Mouse (Mus musculus) right cerebral cortex, adult 18-20 months (tissue): Measurements from ENCODE around the gene Srm.

Experiments
- DNase-seq: peaks from one replicate; pipeline ENCODE4 v3.0.0; 2022; ENCODE audit warnings: mixed read lengths

The Srm gene

DNA sequence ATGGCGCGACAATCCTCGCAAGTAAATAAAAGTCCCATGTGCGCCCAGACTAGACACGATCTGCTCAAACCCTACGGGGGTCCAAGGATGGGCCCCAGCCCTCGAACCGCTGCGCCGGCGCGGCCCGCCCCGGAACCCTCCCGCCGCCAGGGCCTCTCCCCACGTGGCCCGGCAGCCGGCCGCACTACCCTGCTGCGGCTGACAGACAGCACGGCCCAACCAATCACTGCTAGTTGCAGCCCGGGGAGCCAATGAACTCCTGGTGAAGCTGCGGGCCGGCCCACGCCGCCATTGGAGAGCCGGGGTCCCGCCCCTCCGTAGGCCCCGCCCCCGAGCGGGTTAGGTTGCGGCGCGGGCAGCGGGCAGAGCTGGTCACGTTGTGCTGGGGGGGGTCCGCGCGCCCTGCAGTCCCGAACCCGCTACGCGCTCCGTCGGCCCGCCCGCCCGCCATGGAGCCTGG, at the start of gene Srm:
TSS of gene Srm (plus strand) at position 333 of the 460 bp plus-strand sequence.
- DNase-seq, result peak; percentile 99

GRCm38 (mm10) chr4:148549106-148549505, 42.2 kb upstream of the Srm start:
- no peak for DNase-seq

GRCm38 (mm10) chr4:148557766-148558165, 33.5 kb upstream of the Srm start:
- DNase-seq, result no peak

DNA sequence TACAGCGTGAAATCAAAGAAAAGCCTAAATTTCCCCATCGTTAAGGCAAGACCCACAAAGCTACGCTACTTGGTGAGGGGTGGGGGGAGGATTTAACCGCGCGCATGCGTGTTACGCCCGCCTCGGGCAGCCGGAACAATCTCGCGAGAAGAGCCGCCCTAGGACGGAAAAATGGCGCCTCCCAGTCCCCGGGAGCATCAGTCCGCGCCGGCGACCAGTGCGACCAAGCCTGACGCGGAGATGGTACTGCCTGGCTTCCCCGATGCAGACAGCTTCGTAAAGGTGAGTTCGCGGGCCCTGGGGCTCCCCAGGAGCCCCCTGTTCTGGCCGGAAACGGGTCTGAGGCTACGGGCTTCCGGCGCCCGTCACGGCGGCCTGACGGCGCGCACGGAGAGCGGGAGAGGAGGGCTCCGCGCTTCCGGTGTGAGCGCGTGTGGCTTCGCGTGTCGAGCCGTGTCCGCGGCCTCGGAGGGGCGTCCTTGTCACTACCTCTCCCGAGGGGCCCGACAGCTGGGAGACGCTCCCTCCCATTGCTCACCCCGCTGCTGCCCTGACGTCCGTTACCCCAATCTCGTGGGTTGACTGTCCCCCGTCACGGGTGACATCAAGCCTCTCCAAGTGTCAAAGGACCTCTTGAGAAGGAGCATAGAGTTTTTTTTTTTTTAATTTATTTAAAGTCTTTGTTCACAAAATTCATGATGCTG, 32.9 kb upstream of the Srm start, which contains the start of gene Exosc10:
TSS of gene Exosc10 (plus strand) at position 133 of the 704 bp plus-strand sequence.
- peak; percentile 85 for DNase-seq

GRCm38 (mm10) chr4:148562676-148563075, 28.6 kb upstream of the Srm start:
- no peak for DNase-seq

DNA sequence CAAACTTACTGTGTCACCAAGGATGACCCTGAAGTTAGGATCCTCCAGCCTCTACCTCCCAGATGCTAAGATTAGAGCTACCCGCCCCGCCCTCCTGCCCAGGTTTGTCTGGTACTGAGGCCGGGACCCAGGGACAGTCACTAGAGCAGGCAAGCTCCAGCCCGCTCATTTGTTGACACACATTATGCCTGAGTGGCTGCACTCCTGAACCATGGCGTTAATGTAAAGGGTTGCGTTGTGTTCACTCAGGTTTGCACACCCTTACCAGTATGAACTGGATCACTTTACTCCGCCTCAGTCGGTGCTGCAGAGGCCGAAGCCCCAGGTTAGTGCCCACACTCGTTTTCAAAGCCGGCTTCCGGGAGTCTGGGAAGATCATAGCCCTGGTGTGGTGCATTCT, 27.7 kb upstream of the Srm start:
- DNase-seq, result no peak

DNA sequence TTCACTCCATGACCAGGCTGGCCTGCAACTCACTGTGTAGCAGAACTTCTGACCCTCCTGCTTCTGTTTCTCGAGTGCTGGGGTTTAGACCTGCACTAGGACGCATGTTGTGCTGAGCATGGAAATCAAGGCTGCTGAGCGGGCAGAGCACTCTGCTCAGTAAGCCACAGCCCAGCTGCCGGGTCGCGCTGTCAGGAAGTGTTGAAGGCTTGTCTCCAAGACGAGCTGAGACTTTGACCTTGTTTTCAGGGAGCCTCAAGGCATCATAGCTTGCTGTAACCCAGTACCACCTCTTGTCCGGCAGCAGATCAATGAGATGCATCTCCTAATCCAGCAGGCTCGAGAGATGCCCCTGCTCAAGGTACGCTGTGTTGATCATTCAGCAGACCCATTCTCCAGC, 21.2 kb upstream of the Srm start:
- no peak for DNase-seq

- DNase-seq, result no peak
Measured at GRCm38 (mm10) chr4:148570693-148571295, 20.5 kb upstream of the Srm start.

DNA sequence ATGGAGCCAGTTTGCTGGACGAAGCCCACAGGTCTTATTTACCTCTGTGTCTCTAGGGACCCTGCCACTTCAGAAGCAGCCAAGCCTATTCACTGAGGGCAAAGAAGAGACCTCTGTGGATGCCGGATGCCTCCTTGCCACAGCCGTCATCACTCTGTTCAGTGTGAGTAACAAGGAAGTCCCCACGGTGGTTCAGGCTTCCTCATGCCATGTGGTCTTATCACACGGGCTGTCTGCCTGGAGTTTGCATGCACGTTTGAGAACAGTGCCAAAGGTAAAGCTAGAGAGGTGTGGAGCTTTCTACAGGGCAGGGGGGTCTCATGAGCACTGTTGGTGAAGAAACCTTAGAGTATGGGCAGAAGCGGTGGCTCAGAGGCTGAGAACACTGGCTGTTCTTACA, 18.1 kb upstream of the Srm start:
- no peak for DNase-seq

GRCm38 (mm10) chr4:148580765-148581164, 10.5 kb upstream of the Srm start:
- DNase-seq, result no peak

GRCm38 (mm10) chr4:148581422-148581821, 9.9 kb upstream of the Srm start:
- DNase-seq, result no peak

DNA sequence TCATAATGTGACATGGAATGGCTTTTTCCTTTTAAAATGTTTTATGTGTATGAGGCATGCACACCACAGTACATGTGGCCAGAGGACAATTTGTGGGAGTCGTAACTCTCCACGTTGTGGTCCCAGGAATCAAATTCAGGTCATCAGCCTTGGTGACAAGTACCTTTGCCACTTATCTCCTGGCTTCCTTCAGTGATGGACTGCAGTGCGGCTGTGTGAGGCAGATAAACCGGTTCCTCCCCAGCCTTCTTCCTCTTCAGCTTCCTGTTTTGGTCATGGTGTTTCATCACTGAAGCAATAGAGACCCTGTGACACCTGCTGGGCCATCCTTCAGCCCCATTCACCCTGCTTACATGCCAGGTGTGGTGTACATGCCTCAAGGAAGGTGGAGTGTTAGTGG, 8.0 kb upstream of the Srm start:
- DNase-seq, result no peak

GRCm38 (mm10) chr4:148586648-148587047, 4.7 kb upstream of the Srm start:
- no peak for DNase-seq

DNA sequence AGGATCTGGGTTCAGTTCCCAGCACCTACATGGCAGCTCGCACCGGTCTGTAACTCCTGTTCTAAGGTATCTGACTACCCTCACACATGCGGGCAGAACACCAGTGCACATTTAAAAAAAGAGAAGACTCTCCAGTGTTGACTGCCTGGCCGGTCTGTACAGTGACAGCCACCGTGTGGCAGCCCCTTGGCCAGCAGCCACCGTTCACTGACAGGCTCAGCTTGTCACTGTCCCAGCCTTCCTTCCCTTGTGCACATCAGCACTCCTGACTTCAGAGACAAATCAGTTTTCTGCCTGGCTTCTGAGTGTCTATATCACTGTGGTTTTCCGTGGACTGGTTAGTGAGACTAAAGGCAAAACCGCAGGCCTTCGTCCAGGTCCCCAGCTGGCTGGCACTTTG, 2.5 kb upstream of the Srm start:
- no peak for DNase-seq

GRCm38 (mm10) chr4:148589565-148589964, 1.7 kb upstream of the Srm start:
- DNase-seq, result no peak

DNA sequence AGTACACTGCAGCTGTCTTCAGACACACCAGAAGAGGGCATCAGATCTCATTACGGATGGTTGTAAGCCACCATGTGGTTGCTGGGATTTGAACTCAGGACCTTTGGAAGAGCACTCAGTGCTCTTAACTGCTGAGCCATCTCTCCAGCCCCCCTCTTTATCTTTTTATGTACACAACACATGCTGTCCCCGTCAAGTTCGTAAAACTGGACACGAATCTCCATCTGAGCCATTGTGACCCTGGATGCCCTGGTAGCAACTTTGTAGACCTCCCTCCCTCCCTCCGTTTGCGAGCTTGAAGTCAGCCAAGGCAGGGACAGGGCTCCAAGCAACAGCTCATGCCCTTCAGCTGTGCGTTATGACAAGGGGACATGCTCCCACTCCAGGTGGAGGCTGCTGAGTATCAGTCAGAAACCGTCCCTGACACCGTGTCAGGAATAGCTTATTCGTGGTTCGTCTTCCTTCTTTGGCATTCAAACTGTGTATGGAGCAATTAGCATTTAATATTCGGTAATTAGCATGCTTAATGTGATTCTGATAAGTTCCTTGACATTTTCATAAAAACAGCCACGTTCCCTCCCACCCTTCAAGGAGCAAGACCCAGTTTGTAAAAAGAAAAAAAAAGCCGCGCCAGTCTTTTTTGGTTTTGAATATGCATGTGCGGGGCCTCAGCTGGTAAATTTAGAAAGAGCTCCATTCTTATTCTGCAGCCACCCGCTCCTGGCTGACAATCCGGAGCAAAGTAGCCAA, 707 bp upstream of the Srm start:
- no peak for DNase-seq

- no peak for DNase-seq
Measured at GRCm38 (mm10) chr4:148591637-148592380, 506 bp downstream of the Srm start.

DNA sequence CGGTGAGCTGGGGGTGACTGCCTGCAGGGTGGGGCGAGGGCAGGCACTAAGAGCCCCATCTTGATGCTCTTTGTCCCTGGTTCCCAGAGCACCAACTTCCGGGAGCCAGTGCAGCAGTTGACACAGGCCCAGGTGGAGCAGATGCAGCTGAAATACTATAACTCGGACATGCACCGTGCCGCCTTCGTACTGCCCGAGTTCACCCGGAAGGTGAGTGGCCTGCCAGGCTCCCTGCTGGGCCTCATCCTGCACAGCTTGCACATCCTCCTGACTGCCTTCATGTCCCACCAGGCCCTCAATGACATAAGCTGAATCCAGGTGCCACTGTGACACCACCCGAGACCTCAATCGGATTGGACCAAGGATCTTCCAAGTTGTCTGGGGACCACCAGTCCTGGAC, 2.7 kb downstream of the Srm start:
- DNase-seq, result no peak

- no peak for DNase-seq
Measured at GRCm38 (mm10) chr4:148595916-148596315, 4.6 kb downstream of the Srm start.

DNA sequence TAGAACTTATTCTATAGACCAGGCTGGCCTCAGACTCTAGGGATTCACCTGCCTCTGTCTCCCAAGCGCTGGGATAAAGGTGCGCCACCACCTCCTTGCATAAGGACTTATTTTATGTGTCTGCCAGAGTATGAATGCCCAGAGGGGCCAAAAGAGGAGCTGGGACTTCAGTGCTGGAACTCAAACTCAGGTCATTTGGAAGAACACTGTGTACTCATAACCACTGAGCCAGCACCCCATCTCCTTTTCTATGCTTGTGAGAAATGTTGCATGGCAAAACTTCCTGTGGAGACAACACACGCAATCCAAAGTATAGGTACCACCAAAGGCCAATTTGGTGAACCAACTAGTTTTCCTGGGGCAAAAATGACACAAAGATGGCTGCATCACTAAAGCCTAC, 5.4 kb downstream of the Srm start:
- no peak for DNase-seq

GRCm38 (mm10) chr4:148598826-148599225, 7.5 kb downstream of the Srm start:
- no peak for DNase-seq

- no peak for DNase-seq
Measured at GRCm38 (mm10) chr4:148600316-148600715, 9.0 kb downstream of the Srm start.

DNA sequence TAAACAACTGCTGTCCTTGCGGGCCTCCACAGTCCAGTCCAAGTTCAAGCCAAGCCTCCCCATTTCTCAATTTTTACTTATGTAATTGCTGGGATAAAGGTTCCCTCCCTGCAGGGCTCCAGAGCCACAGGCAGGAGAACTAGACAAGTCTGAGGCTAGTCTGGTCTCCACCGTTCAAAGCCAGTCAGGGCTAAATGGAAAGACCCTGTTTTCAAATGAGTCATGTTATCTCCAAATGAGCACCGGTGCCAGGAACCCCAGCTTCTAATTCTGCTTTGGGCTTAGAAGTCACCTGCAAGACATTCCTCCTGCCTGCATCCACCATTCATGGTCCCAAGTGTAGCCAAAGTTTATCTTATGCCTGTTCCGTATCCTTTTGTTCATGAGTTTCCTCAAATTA, 10.6 kb downstream of the Srm start:
- DNase-seq, result no peak
